Mouse (Mus musculus) MEL (cell line): ENCODE measurements around the gene Akr1cl. TPM values are rescaled to one million over a fixed set of nuclear protein-coding genes. Genes with fewer than 3 reads are reported as not detected.

Experiments used
- DNase-seq: peaks from one replicate; pipeline ENCODE4 v3.0.0; 2011; ENCODE audit warnings: low read depth, low spot score
- H3K27ac ChIP-seq: 2 replicates; pipeline ENCODE4 v1.5.1; 2012; ENCODE audit warnings: low read depth, mild to moderate bottlenecking, control low read depth, low read length, moderate library complexity; ENCODE audit not compliant: control insufficient read depth
- H3K27me3 ChIP-seq, 2 experiments: fragments of 150-350 bp in 1 of 2; sonication (generic) in 1 of 2; 2 replicates each; pipeline ENCODE4 v1.6.1; 2012; ENCODE audit warnings: low read length in 2 of 2, mild to moderate bottlenecking in 2 of 2, improper control_type of control experiment in 1 of 2, moderate library complexity in 1 of 2; ENCODE audit not compliant: insufficient read depth in 2 of 2, control insufficient read depth in 1 of 2
- H3K36me3 ChIP-seq, 2 experiments: 2 replicates each; pipeline ENCODE4 v1.6.1; 2012 to 2014; ENCODE audit warnings: low read length in 2 of 2, improper control_type of control experiment in 1 of 2, inconsistent platforms in 1 of 2, mild to moderate bottlenecking in 1 of 2; ENCODE audit not compliant: insufficient read depth in 2 of 2, control insufficient read depth in 1 of 2
- H3K4me1 ChIP-seq, 2 experiments: fragments of 150-350 bp in 1 of 2; sonication (generic) in 1 of 2; 2 replicates each; pipeline ENCODE4 v1.6.1; 2012; ENCODE audit warnings: low read length in 2 of 2, improper control_type of control experiment in 1 of 2, mild to moderate bottlenecking in 1 of 2; ENCODE audit not compliant: insufficient read depth in 2 of 2, control insufficient read depth in 1 of 2
- H3K4me3 ChIP-seq, 2 experiments: fragments of 150-350 bp in 1 of 2; sonication (generic) in 1 of 2; 2 replicates each; pipeline ENCODE4 v1.5.1; 2012; ENCODE audit warnings: low read depth in 2 of 2, low read length in 2 of 2, mild to moderate bottlenecking in 2 of 2, moderate library complexity in 2 of 2, control low read depth in 1 of 2, improper control_type of control experiment in 1 of 2; ENCODE audit not compliant: control insufficient read depth in 1 of 2, insufficient read depth in 1 of 2
- H3K79me2 ChIP-seq: 2 replicates; pipeline ENCODE4 v1.6.1; 2012; ENCODE audit warnings: mild to moderate bottlenecking, low read length, moderate library complexity; ENCODE audit not compliant: control insufficient read depth, poor library complexity, insufficient read depth
- H3K9ac ChIP-seq: 2 replicates; pipeline ENCODE4 v1.6.1; 2012; ENCODE audit warnings: low read depth, mild to moderate bottlenecking, control low read depth, low read length, moderate library complexity; ENCODE audit not compliant: control insufficient read depth, poor library complexity, severe bottlenecking
- H3K9me3 ChIP-seq: fragments of 150-350 bp; sonication (generic); replicated peaks from 2 replicates; pipeline ENCODE4 v1.6.1; 2012; ENCODE audit warnings: mild to moderate bottlenecking, low read length, improper control_type of control experiment, moderate library complexity; ENCODE audit not compliant: insufficient read depth
- CHD2 ChIP-seq: IDR thresholded peaks from 2 replicates; pipeline ENCODE4 v1.6.1; 2011; ENCODE audit warnings: low read length, improper control_type of control experiment
- EP300 ChIP-seq, 2 experiments: IDR thresholded peaks; 2 replicates each; pipeline ENCODE4 v1.6.1; 2011; ENCODE audit warnings: improper control_type of control experiment in 2 of 2, low read length in 2 of 2, low read depth in 1 of 2, mild to moderate bottlenecking in 1 of 2
- GABPA ChIP-seq: IDR thresholded peaks from 2 replicates; pipeline ENCODE4 v1.6.1; 2012; ENCODE audit warnings: low read depth, mild to moderate bottlenecking, inconsistent platforms, low read length, improper control_type of control experiment, moderate library complexity
- GATA1 ChIP-seq: IDR thresholded peaks from 2 replicates; pipeline ENCODE4 v1.6.1; 2011; ENCODE audit warnings: low read depth, low read length, improper control_type of control experiment
- JUND ChIP-seq: IDR thresholded peaks from 2 replicates; pipeline ENCODE4 v1.6.1; 2011; ENCODE audit warnings: low read depth, mild to moderate bottlenecking, improper control_type of control experiment, low read length
- KAT2A ChIP-seq: conservative IDR thresholded peaks from 2 replicates; pipeline ENCODE4 v1.6.1; 2012; ENCODE audit warnings: low read depth, low read length, improper control_type of control experiment, inconsistent platforms
- MAX ChIP-seq: IDR thresholded peaks from 2 replicates; pipeline ENCODE4 v1.6.1; 2011; ENCODE audit warnings: low read length, improper control_type of control experiment
- MAZ ChIP-seq: IDR thresholded peaks from 2 replicates; pipeline ENCODE4 v1.6.1; 2012; ENCODE audit warnings: low read depth, mild to moderate bottlenecking, inconsistent platforms, low read length, improper control_type of control experiment
- MEF2A ChIP-seq: IDR thresholded peaks from 2 replicates; pipeline ENCODE4 v1.6.1; 2014; ENCODE audit warnings: low read depth, mild to moderate bottlenecking, inconsistent platforms, low read length, improper control_type of control experiment; ENCODE audit not compliant: poor library complexity, insufficient replicate concordance, severe bottlenecking; ENCODE audit errors: extremely low read depth
- MYB ChIP-seq: IDR thresholded peaks from 2 replicates; pipeline ENCODE4 v1.6.1; 2011; ENCODE audit warnings: mild to moderate bottlenecking, low read depth, low read length, improper control_type of control experiment
- POLR2AphosphoS2 ChIP-seq: IDR thresholded peaks from 2 replicates; pipeline ENCODE4 v1.6.1; 2011; ENCODE audit warnings: low read length, improper control_type of control experiment
- POLR2AphosphoS5 ChIP-seq: IDR thresholded peaks from 2 replicates; pipeline ENCODE4 v1.6.1; 2012; ENCODE audit warnings: low read depth, borderline replicate concordance, mild to moderate bottlenecking, inconsistent platforms, low read length, moderate library complexity, mixed read lengths
- RCOR1 ChIP-seq: IDR thresholded peaks from 2 replicates; pipeline ENCODE4 v1.6.1; 2012; ENCODE audit warnings: low read depth, mild to moderate bottlenecking, inconsistent platforms, low read length, improper control_type of control experiment
- SIN3A ChIP-seq: IDR thresholded peaks from 2 replicates; pipeline ENCODE4 v1.6.1; 2012; ENCODE audit warnings: low read length, improper control_type of control experiment, inconsistent platforms
- SMC3 ChIP-seq: IDR thresholded peaks from 2 replicates; pipeline ENCODE4 v1.6.1; 2011; ENCODE audit warnings: low read depth, low read length, improper control_type of control experiment
- TAL1 ChIP-seq: IDR thresholded peaks from 2 replicates; pipeline ENCODE4 v1.6.1; 2012; ENCODE audit warnings: mild to moderate bottlenecking, inconsistent platforms, low read length, moderate library complexity, mixed read lengths
- TBP ChIP-seq: IDR thresholded peaks from 2 replicates; pipeline ENCODE4 v1.8.0; 2011; ENCODE audit warnings: low read depth, low read length, improper control_type of control experiment
- TCF12 ChIP-seq: IDR thresholded peaks from 2 replicates; pipeline ENCODE4 v1.6.1; 2014; ENCODE audit warnings: low read depth, mild to moderate bottlenecking, inconsistent platforms, low read length, improper control_type of control experiment, moderate library complexity
- USF1 ChIP-seq: IDR thresholded peaks from 2 replicates; pipeline ENCODE4 v1.6.1; 2014; ENCODE audit warnings: low read depth, mild to moderate bottlenecking, inconsistent platforms, low read length, improper control_type of control experiment, moderate library complexity
- USF2 ChIP-seq, 2 experiments: IDR thresholded peaks; 2 replicates each; pipeline ENCODE4 v1.6.1; 2011 to 2012; ENCODE audit warnings: improper control_type of control experiment in 2 of 2, low read length in 2 of 2, borderline replicate concordance in 1 of 2, inconsistent platforms in 1 of 2, low read depth in 1 of 2, mild to moderate bottlenecking in 1 of 2; ENCODE audit not compliant: insufficient read depth in 1 of 2
- ZC3H11A ChIP-seq: IDR thresholded peaks from 2 replicates; pipeline ENCODE4 v1.6.1; 2012; ENCODE audit warnings: low read depth, mild to moderate bottlenecking, inconsistent platforms, low read length, improper control_type of control experiment
- ZMIZ1 ChIP-seq: IDR thresholded peaks from 2 replicates; pipeline ENCODE4 v1.6.1; 2012; ENCODE audit warnings: low read depth, mild to moderate bottlenecking, inconsistent platforms, low read length, improper control_type of control experiment, moderate library complexity
- ZNF384 ChIP-seq: IDR thresholded peaks from 2 replicates; pipeline ENCODE4 v1.6.1; 2012; ENCODE audit warnings: low read depth, mild to moderate bottlenecking, inconsistent platforms, low read length, improper control_type of control experiment
- polyA plus RNA-seq, 2 experiments: library from polyadenylated mRNA; stranded (reverse) in 1 of 2; unstranded in 1 of 2; fragments of >175 nt in 1 of 2; fragments of >200 nt in 1 of 2; gene quantifications; 2 replicates each; pipeline versions ENCODE4 v1.2.1 to v1.2.4; 2012; ENCODE audit warnings: low replicate concordance in 2 of 2, low read depth in 1 of 2; ENCODE audit not compliant: insufficient read length in 2 of 2, insufficient read depth in 1 of 2, missing spikeins in 1 of 2
- total RNA-seq: library from RNA; depleted of rRNA; stranded (reverse); fragments of 300-350 nt; gene quantifications from 2 replicates; pipeline ENCODE4 v1.2.3, GENCODE M21; 2012

The Akr1cl gene
- total and polyA plus RNA-seq, 3 experiments: not detected

- no peak for TF ChIP-seq EP300 (IDR thresholded peaks at IDR 0.05; ENCODE audit: low read depth in 1 of 2, low read length in 2 of 2)
- TF ChIP-seq USF1: no peak
- no peak for TF ChIP-seq TCF12
- TF ChIP-seq TBP: no peak
- TF ChIP-seq ZMIZ1: no peak
- no peak; the same call in 1 of the 2 replicates for TF ChIP-seq RCOR1
- no peak for TF ChIP-seq SMC3
- TF ChIP-seq MAZ: no peak
- TF ChIP-seq POLR2AphosphoS2: no peak
- Histone ChIP-seq H3K9ac (no peak overlapping the region), H3K27me3 (peaks cover 0 to 2% of the 10 kb centered on the region in 2 experiments; a peak in 3 of 4 replicates), H3K36me3 (no peaks in the 10 kb centered on the region), H3K79me2 (no peaks in the 10 kb centered on the region), H3K9me3 (no peaks in the 10 kb centered on the region), H3K4me3 (no peak overlapping the region), H3K4me1 (peaks cover 0 to 2% of the 10 kb centered on the region in 2 experiments; a peak in 1 of 4 replicates), H3K27ac (no peak overlapping the region)
- no peak for DNase-seq
Measured at GRCm38 (mm10) chr1:64978321-64978799, 54.2 kb downstream of the Akr1cl start.

GRCm38 (mm10) chr1:64975346-64975745 lies 57.2 kb downstream of the Akr1cl start:
- no peak for DNase-seq
- Histone ChIP-seq H3K27ac (no peak overlapping the region), H3K27me3 (peaks cover 5 to 6% of the 10 kb centered on the region in 2 experiments), H3K9ac (no peak overlapping the region), H3K79me2 (no peaks in the 10 kb centered on the region), H3K36me3 (no peaks in the 10 kb centered on the region), H3K4me3 (no peak overlapping the region), H3K9me3 (no peaks in the 10 kb centered on the region), H3K4me1 (no peaks in the 10 kb centered on the region)
- TF ChIP-seq ZNF384 (no peak), GABPA (no peak), KAT2A (no peak), JUND (no peak), SIN3A (no peak), MYB (no peak), TAL1 (no peak), ZC3H11A (no peak), USF2 (IDR thresholded peaks at IDR 0.05; ENCODE audit: borderline replicate concordance in 1 of 2, insufficient read depth in 1 of 2, low read depth in 1 of 2, low read length in 2 of 2) (no peak), TBP (no peak), MAX (no peak), GATA1 (no peak), SMC3 (no peak), POLR2AphosphoS5 (no peak), CHD2 (no peak), MEF2A (no peak)
